Mouse (Mus musculus) ES-Bruce4 (cell line): Measurements from ENCODE around the gene Hist2h2aa2.

Experiments
- CTCF ChIP-seq: IDR thresholded peaks from one replicate; pipeline ENCODE4 v1.8.1; 2011; ENCODE audit warnings: low read depth, low read length
- POLR2A ChIP-seq: IDR thresholded peaks from one replicate; pipeline ENCODE4 v1.8.1; 2011; ENCODE audit warnings: low read length; ENCODE audit not compliant: insufficient read depth

DNA sequence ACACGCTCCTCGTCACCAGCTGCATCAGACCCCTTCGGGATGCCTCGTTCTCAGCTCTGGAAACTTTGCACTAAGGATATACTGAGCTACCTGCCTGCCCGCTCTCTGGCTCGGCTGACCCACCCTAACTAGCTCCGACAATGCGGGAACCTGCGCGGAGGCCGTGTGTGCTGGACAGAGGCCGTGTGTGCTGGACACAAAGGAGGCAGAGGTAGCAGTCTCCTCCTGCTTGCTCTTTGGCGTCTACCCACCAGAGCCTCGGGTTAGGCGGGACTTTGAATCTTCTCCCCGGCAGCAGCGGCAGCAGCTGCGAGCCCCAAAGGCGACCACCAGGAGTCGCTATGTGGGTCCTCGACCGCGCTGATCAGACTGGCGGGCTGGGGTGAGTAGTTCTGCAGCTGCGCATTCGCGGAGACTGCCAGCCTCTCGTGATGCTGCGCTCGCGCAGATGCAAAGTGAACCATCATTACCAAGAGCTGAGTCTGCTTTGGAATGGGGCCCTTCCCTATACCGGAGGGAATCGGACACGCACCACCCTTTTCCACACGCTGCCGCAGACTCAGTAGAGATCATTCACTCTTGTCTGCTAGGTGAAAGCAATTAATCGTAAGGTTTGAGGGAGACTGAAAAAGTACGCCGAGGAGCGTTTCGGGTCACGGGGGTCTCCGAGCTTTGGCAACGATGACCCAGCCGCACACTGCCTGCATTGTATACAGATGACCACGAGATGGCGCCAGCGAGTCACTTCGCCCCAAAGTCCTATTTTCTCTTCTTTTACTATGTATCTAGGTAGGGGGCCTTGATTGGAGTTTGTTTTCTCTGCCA is 37.9 kb upstream of the Hist2h2aa2 start:
- TF ChIP-seq POLR2A (peak; percentile 70), CTCF (peak; percentile 84)
